Mouse (Mus musculus): Measurements from ENCODE around the gene Fam131a.

- TF ChIP-seq CTCF (IDR thresholded peaks at IDR 0.05; ENCODE audit: low read depth, low read length) (no peak), POLR2A (IDR thresholded peaks at IDR 0.05; ENCODE audit: insufficient read depth, low read length) (peak; percentile 95)
Measured at GRCm38 (mm10) chr16:20651076-20651946, 41.7 kb upstream of the Fam131a start, which contains the start of gene Psmd2.
